Mouse (Mus musculus): Measurements from ENCODE around the gene Il4.

The Il4 gene

GRCm38 (mm10) chr11:53624124-53624523, 5.7 kb upstream of the Il4 start:
- DNase-seq (ENCODE audit: low spot score in 2 of 2): no peak

- DNase-seq (ENCODE audit: low spot score in 2 of 2): no peak
Observed at GRCm38 (mm10) chr11:53623573-53623972, 5.1 kb upstream of the Il4 start.

GRCm38 (mm10) chr11:53622440-53622806, 4.0 kb upstream of the Il4 start:
- DNase-seq (ENCODE audit: low spot score in 2 of 2): no peak

- DNase-seq (ENCODE audit: low spot score in 2 of 2): no peak
Observed at GRCm38 (mm10) chr11:53621582-53622439, 3.3 kb upstream of the Il4 start.

GRCm38 (mm10) chr11:53620094-53620493, 1.6 kb upstream of the Il4 start:
- DNase-seq (ENCODE audit: low spot score in 2 of 2): no peak

GRCm38 (mm10) chr11:53619428-53619827, 959 bp upstream of the Il4 start:
- no peak for DNase-seq (ENCODE audit: low spot score in 2 of 2)

GRCm38 (mm10) chr11:53617562-53618109, 833 bp downstream of the Il4 start:
- DNase-seq (ENCODE audit: low spot score in 2 of 2): no peak

GRCm38 (mm10) chr11:53616748-53617558, 1.5 kb downstream of the Il4 start:
- no peak for DNase-seq (ENCODE audit: low spot score in 2 of 2)

GRCm38 (mm10) chr11:53615575-53615974, 2.9 kb downstream of the Il4 start:
- DNase-seq (ENCODE audit: low spot score in 2 of 2): no peak

- no peak for DNase-seq (ENCODE audit: low spot score in 2 of 2)
Observed at GRCm38 (mm10) chr11:53615172-53615571, 3.3 kb downstream of the Il4 start.

- DNase-seq (ENCODE audit: low spot score in 2 of 2): no peak
Observed at GRCm38 (mm10) chr11:53609672-53610071, 8.8 kb downstream of the Il4 start.

- DNase-seq (ENCODE audit: low spot score in 2 of 2): no peak
Observed at GRCm38 (mm10) chr11:53609231-53609630, 9.2 kb downstream of the Il4 start.

GRCm38 (mm10) chr11:53605609-53606008, 12.9 kb downstream of the Il4 start:
- DNase-seq (ENCODE audit: low spot score in 2 of 2): no peak

- no peak for DNase-seq (ENCODE audit: low spot score in 2 of 2)
Observed at GRCm38 (mm10) chr11:53604983-53605382, 13.5 kb downstream of the Il4 start.

- no peak for DNase-seq (ENCODE audit: low spot score in 2 of 2)
Observed at GRCm38 (mm10) chr11:53591116-53591515, 27.4 kb downstream of the Il4 start.

GRCm38 (mm10) chr11:53590368-53590768, 28.1 kb downstream of the Il4 start:
- peak in 1 of 2 experiments; percentile 15 for DNase-seq (ENCODE audit: low spot score in 2 of 2)

- no peak for DNase-seq (ENCODE audit: low spot score in 2 of 2)
Observed at GRCm38 (mm10) chr11:53588279-53588678, 30.2 kb downstream of the Il4 start.

- no peak for DNase-seq (ENCODE audit: low spot score in 2 of 2)
Observed at GRCm38 (mm10) chr11:53585510-53585909, 33.0 kb downstream of the Il4 start.

- no peak for DNase-seq (ENCODE audit: low spot score in 2 of 2)
Observed at GRCm38 (mm10) chr11:53584849-53585248, 33.6 kb downstream of the Il4 start.

- DNase-seq (ENCODE audit: low spot score in 2 of 2): no peak
Observed at GRCm38 (mm10) chr11:53583151-53583550, 35.3 kb downstream of the Il4 start.

- DNase-seq (ENCODE audit: low spot score in 2 of 2): no peak
Observed at GRCm38 (mm10) chr11:53580562-53580961, 37.9 kb downstream of the Il4 start.

- peak; percentile 91 to 92 for DNase-seq (ENCODE audit: low spot score in 2 of 2)
Observed at GRCm38 (mm10) chr11:53567224-53568014, 51.0 kb downstream of the Il4 start, which contains the start of gene Kif3a. Gene Kif3a (plus strand): TSS chr11:53567379.

Data from frontal cortex, postnatal 14 days (tissue).